Mouse (Mus musculus): ENCODE data around the gene Cfap161. TPM values are rescaled to one million over a fixed set of nuclear protein-coding genes. Genes with fewer than 3 reads are reported as not detected.

Cfap161 gene
- polyA plus RNA-seq, 1 experiment from 2014 or later: 5.2 TPM

- Histone ChIP-seq H3K4me2 (no peak overlapping the region), H3K9ac (ENCODE audit: low read depth, low read length) (no peak overlapping the region), H3K27ac (ENCODE audit: low read depth, low read length) (peak overlapping the region; percentile 41; the same call in 1 of the 2 replicates), H3K36me3 (ENCODE audit: control insufficient read depth, insufficient read depth, low read length) (no peaks in the 10 kb centered on the region), H3K4me1 (ENCODE audit: control insufficient read depth, insufficient read depth, low read length) (peaks cover 2% of the 10 kb centered on the region; the same call in 1 of the 2 replicates), H3K4me3 (ENCODE audit: low read depth, low read length) (no peak overlapping the region), H3K27me3 (ENCODE audit: control insufficient read depth, insufficient read depth, low read length) (no peaks in the 10 kb centered on the region), H3K9me3 (replicated peaks; ENCODE audit: control insufficient read depth, low read length) (no peaks in the 10 kb centered on the region)
- 63% methylated on average over 8 of the region's 8 CpGs for WGBS (ENCODE audit: insufficient replicate concordance)
- ATAC-seq (replicated peaks; ENCODE audit: insufficient number of reproducible peaks, low FRiP score, low TSS enrichment): no peak
Measured at GRCm38 (mm10) chr7:83800561-83801482, 6.1 kb upstream of the Cfap161 start.

DNA sequence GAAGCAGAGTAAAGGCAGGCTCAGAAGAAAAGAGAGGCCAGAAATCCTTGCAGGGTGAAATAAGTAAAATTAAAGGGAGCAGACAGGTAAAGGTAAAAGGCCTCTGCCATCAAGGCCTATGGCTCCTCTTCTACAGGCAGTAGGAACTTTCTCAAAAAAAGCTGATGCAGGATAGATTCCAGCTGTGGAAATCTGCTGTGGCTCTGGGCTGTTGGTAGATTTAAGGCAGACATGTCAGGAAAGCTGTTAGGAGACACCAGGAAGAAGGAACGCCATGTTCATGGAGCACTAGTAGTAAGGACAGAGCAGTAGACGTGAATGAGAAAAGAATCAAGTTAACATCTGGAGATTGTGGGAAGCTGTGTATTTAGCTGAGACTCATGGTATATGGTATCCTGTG is 5.4 kb upstream of the Cfap161 start:
- WGBS (ENCODE audit: insufficient replicate concordance): 84% methylated on average over 2 of the region's 2 CpGs
- Histone ChIP-seq H3K9me3 (replicated peaks; ENCODE audit: control insufficient read depth, low read length) (no peaks in the 10 kb centered on the region), H3K27me3 (ENCODE audit: control insufficient read depth, insufficient read depth, low read length) (no peaks in the 10 kb centered on the region), H3K36me3 (ENCODE audit: control insufficient read depth, insufficient read depth, low read length) (no peaks in the 10 kb centered on the region), H3K27ac (ENCODE audit: low read depth, low read length) (no peak overlapping the region), H3K4me3 (ENCODE audit: low read depth, low read length) (no peak overlapping the region), H3K4me1 (ENCODE audit: control insufficient read depth, insufficient read depth, low read length) (peaks cover 2% of the 10 kb centered on the region; the same call in 1 of the 2 replicates), H3K9ac (ENCODE audit: low read depth, low read length) (no peak overlapping the region), H3K4me2 (no peak overlapping the region)
- ATAC-seq (replicated peaks; ENCODE audit: insufficient number of reproducible peaks, low FRiP score, low TSS enrichment): no peak

- no peaks in the 10 kb centered on the region for H3K27me3 ChIP-seq (ENCODE audit: control insufficient read depth, insufficient read depth, low read length)
- no peaks in the 10 kb centered on the region for H3K36me3 ChIP-seq (ENCODE audit: control insufficient read depth, insufficient read depth, low read length)
- no peak overlapping the region for H3K4me3 ChIP-seq (ENCODE audit: low read depth, low read length)
- no peaks in the 10 kb centered on the region for H3K9me3 ChIP-seq (replicated peaks; ENCODE audit: control insufficient read depth, low read length)
- H3K27ac ChIP-seq (ENCODE audit: low read depth, low read length): no peak overlapping the region
- peaks cover 11% of the 10 kb centered on the region for H3K4me1 ChIP-seq (ENCODE audit: control insufficient read depth, insufficient read depth, low read length)
- no peak overlapping the region for H3K4me2 ChIP-seq
- ATAC-seq (replicated peaks; ENCODE audit: insufficient number of reproducible peaks, low FRiP score, low TSS enrichment): no peak
- no peak overlapping the region for H3K9ac ChIP-seq (ENCODE audit: low read depth, low read length)
Measured at GRCm38 (mm10) chr7:83798004-83798403, 3.3 kb upstream of the Cfap161 start.

GRCm38 (mm10) chr7:83796177-83796576 is 1.5 kb upstream of the Cfap161 start:
- Histone ChIP-seq H3K4me1 (ENCODE audit: control insufficient read depth, insufficient read depth, low read length) (peaks cover 9% of the 10 kb centered on the region), H3K27ac (ENCODE audit: low read depth, low read length) (no peak overlapping the region), H3K4me2 (no peak overlapping the region), H3K9ac (ENCODE audit: low read depth, low read length) (no peak overlapping the region), H3K27me3 (ENCODE audit: control insufficient read depth, insufficient read depth, low read length) (no peaks in the 10 kb centered on the region), H3K4me3 (ENCODE audit: low read depth, low read length) (no peak overlapping the region), H3K9me3 (replicated peaks; ENCODE audit: control insufficient read depth, low read length) (no peaks in the 10 kb centered on the region), H3K36me3 (ENCODE audit: control insufficient read depth, insufficient read depth, low read length) (no peaks in the 10 kb centered on the region)
- WGBS (ENCODE audit: insufficient replicate concordance): 73% methylated on average over 5 of the region's 5 CpGs
- no peak for ATAC-seq (replicated peaks; ENCODE audit: insufficient number of reproducible peaks, low FRiP score, low TSS enrichment)

GRCm38 (mm10) chr7:83794006-83794683 is 535 bp downstream of the Cfap161 start:
- ATAC-seq (replicated peaks; ENCODE audit: insufficient number of reproducible peaks, low FRiP score, low TSS enrichment): 0 out of 2 replicates have a peak, but pooled peaks have one; percentile 3
- Histone ChIP-seq H3K4me1 (ENCODE audit: control insufficient read depth, insufficient read depth, low read length) (peaks cover 9% of the 10 kb centered on the region), H3K4me2 (peak overlapping the region; percentile 51), H3K4me3 (ENCODE audit: low read depth, low read length) (no peak overlapping the region), H3K36me3 (ENCODE audit: control insufficient read depth, insufficient read depth, low read length) (no peaks in the 10 kb centered on the region), H3K9me3 (replicated peaks; ENCODE audit: control insufficient read depth, low read length) (no peaks in the 10 kb centered on the region), H3K27me3 (ENCODE audit: control insufficient read depth, insufficient read depth, low read length) (no peaks in the 10 kb centered on the region), H3K27ac (ENCODE audit: low read depth, low read length) (no peak overlapping the region), H3K9ac (ENCODE audit: low read depth, low read length) (no peak overlapping the region)
- 34% methylated on average over 11 of the region's 11 CpGs for WGBS (ENCODE audit: insufficient replicate concordance)

DNA sequence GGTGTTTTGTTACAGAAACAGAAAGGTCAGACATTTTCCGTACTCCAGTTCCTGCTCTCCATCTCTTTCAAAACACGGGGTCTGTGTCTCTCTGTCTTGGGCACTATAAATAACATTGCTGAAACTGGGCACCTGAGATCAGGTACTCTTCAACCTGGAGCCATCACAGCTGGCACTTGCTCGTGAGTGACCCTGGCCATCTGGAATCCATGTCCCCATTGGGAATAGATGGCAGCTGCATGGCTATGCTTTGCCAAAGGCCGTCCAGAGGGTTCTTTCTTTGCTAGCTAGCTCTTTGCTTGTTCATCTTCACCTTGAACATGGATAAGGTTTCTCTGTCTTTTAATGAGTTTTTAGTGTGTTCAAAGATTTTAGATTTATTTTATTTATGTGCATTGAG is 13.8 kb downstream of the Cfap161 start:
- Histone ChIP-seq H3K4me2 (no peak overlapping the region), H3K27ac (ENCODE audit: low read depth, low read length) (no peak overlapping the region), H3K27me3 (ENCODE audit: control insufficient read depth, insufficient read depth, low read length) (no peaks in the 10 kb centered on the region), H3K4me1 (ENCODE audit: control insufficient read depth, insufficient read depth, low read length) (no peaks in the 10 kb centered on the region), H3K4me3 (ENCODE audit: low read depth, low read length) (no peak overlapping the region), H3K9me3 (replicated peaks; ENCODE audit: control insufficient read depth, low read length) (no peaks in the 10 kb centered on the region), H3K36me3 (ENCODE audit: control insufficient read depth, insufficient read depth, low read length) (no peaks in the 10 kb centered on the region), H3K9ac (ENCODE audit: low read depth, low read length) (no peak overlapping the region)
- WGBS (ENCODE audit: insufficient replicate concordance): 77% methylated on average over 4 of the region's 4 CpGs
- no peak for ATAC-seq (replicated peaks; ENCODE audit: insufficient number of reproducible peaks, low FRiP score, low TSS enrichment)

DNA sequence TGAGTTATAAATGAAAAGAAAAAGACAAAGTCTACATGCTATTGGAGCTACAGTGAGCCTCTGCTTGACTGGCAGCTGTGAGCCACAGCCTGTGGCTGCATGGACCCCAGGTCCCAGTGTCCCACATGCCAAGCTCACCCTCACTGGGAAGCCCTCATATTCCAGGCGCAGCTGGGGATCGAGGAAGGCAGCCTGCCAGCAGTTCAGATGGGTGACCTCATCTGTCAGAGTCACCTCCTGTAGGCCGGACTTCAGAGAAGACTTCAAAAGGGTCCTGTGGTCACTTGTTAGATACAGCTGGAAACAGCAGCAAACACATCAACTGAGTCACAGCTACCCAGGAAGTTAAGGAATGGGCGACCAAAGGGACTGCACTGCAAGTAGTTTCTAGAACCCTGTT is 14.7 kb downstream of the Cfap161 start:
- Histone ChIP-seq H3K36me3 (ENCODE audit: control insufficient read depth, insufficient read depth, low read length) (no peaks in the 10 kb centered on the region), H3K9me3 (replicated peaks; ENCODE audit: control insufficient read depth, low read length) (no peaks in the 10 kb centered on the region), H3K4me2 (no peak overlapping the region), H3K9ac (ENCODE audit: low read depth, low read length) (no peak overlapping the region), H3K27ac (ENCODE audit: low read depth, low read length) (no peak overlapping the region), H3K4me3 (ENCODE audit: low read depth, low read length) (no peak overlapping the region), H3K4me1 (ENCODE audit: control insufficient read depth, insufficient read depth, low read length) (no peaks in the 10 kb centered on the region), H3K27me3 (ENCODE audit: control insufficient read depth, insufficient read depth, low read length) (no peaks in the 10 kb centered on the region)
- no peak for ATAC-seq (replicated peaks; ENCODE audit: insufficient number of reproducible peaks, low FRiP score, low TSS enrichment)
- 53% methylated on average over 4 of the region's 4 CpGs for WGBS (ENCODE audit: insufficient replicate concordance)

GRCm38 (mm10) chr7:83779028-83779427 is 15.7 kb downstream of the Cfap161 start:
- WGBS (ENCODE audit: insufficient replicate concordance): 63% methylated on average over 2 of the region's 2 CpGs
- Histone ChIP-seq H3K36me3 (ENCODE audit: control insufficient read depth, insufficient read depth, low read length) (no peaks in the 10 kb centered on the region), H3K4me1 (ENCODE audit: control insufficient read depth, insufficient read depth, low read length) (no peaks in the 10 kb centered on the region), H3K4me3 (ENCODE audit: low read depth, low read length) (no peak overlapping the region), H3K9me3 (replicated peaks; ENCODE audit: control insufficient read depth, low read length) (no peaks in the 10 kb centered on the region), H3K27me3 (ENCODE audit: control insufficient read depth, insufficient read depth, low read length) (no peaks in the 10 kb centered on the region), H3K4me2 (no peak overlapping the region), H3K27ac (ENCODE audit: low read depth, low read length) (no peak overlapping the region), H3K9ac (ENCODE audit: low read depth, low read length) (no peak overlapping the region)
- no peak for ATAC-seq (replicated peaks; ENCODE audit: insufficient number of reproducible peaks, low FRiP score, low TSS enrichment)

All from heart, embryonic 11.5 days (tissue).